Mouse (Mus musculus) gastrocnemius, postnatal 25 days (tissue): ENCODE data around the gene Ubr7. TPM values are rescaled to one million over a fixed set of nuclear protein-coding genes. Genes with fewer than 3 reads are reported as not detected.

Source experiments
- DNase-seq: peaks from one replicate; pipeline ENCODE4 v3.0.0; 2022
- long read RNA-seq, 2 experiments: library from polyadenylated mRNA; stranded (forward); transcript quantifications; one replicate each; pipeline ENCODE4 v2.0.0; 2021
- total RNA-seq, 2 experiments: library from RNA; stranded (reverse); gene quantifications; 1 replicate in 1 of 2; 2 replicates in 1 of 2; pipeline ENCODE4 v1.2.3; 2021

Ubr7 gene
- 10 to 100 TPM; 12.8 to 13.1 TPM for total RNA-seq
- long read RNA-seq, experiment 1, transcript Ubr7-201 (11 exons, 3,261 nt) = major isoform, 7 of 34 reads
- long read RNA-seq, experiment 1, partial matches to known transcripts = 27 of 34 reads
- long read RNA-seq, experiment 1, other reads (novel, unspliced or antisense) = 0 of 34 reads
- long read RNA-seq, experiment 2, transcript Ubr7-201 (11 exons, 3,261 nt) = major isoform, 8 of 34 reads
- long read RNA-seq, experiment 2, partial matches to known transcripts = 0 of 34 reads
- long read RNA-seq, experiment 2, other reads (novel, unspliced or antisense) = 26 of 34 reads

DNA sequence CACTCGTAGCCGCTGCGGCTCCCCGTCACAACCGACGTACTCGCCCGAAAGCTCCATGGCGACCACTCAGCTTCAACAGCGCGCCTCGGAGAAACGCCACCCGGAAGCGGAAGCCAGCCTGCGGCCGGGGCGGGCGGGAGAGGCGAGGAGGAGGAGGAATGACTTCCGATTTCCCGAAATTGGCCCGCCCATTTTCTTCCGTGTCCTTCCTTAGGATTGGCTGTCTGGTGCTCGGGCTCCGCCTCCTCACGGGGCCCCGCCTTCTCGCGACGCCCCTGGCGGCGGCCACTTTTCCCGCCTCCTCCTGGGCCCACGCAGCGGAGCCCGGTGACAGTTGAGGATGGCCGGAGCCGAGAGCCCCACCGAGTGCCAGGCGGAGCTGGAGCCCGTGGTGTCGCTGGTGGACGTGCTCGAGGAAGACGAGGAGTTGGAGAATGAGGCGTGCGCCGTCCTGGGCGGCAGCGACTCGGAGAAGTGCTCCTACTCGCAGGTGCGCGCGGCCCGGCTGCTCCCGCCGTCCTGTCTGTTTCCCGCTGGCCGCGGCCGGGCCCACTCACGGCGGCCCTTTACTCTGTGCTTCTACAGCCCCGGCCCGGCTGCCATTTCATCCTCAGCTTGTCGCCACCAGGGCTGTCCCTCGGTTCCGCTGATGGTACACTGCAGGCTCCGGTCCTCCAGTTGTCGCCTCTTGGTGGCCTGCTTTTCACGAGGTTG, at the start of gene Ubr7, which contains the start of the genes Gm28051 and Gon7:
Ubr7 (plus strand) TSS at position 279 of the 714 bp plus-strand sequence.
Gm28051 (minus strand) TSS at position 77 of the 714 bp plus-strand sequence.
Gon7 (minus strand) TSS at position 115 of the 714 bp plus-strand sequence.
- DNase-seq = peak; percentile 96

DNA sequence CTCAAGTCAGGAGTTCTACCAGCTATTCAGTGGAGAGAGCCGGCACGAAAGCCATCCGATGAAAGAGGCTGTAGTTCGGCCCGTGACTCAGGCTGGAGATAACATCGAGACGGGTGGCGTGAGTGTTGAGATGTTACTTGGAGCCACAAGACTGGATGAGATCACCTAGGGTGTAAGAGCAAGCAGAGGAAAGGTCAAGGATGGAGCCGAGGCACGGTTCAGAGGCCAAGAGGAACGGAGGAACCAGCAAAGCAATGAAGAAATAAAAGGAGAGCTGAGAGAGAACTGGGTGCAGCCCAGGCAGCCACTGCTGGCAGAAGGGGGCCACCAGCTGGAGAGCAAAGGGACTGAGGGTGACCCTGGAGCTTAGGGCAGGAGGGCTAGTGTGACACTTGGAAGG, 49.5 kb upstream of the Ubr7 start:
- DNase-seq = no peak

- DNase-seq = no peak
Observed at GRCm38 (mm10) chr12:102709896-102710295, 47.9 kb upstream of the Ubr7 start.

DNA sequence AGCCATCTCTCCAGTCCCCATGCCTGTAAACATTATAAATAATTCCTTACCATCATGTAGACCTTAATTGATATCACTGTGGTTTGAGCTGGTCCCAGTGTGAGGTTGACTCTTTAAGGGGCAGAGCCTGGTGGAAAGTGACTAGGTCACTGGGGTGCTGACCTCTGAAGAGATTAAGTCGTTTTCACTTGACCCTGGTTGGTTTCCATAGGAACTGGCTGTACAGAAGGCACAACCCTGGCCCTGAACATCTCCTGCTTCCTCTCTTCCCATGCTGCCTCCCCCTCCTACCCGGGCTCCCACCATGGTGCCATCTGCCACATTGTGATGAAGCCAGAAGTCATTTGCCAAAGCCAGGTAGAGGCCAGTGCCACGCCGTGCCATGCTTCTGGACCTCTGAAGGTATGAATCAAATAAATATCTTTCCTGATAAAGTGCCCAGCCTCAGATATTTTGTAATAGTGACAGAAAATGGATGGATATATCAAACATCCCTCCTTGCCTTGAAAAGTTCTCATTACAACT, 46.9 kb upstream of the Ubr7 start:
- DNase-seq = no peak

- no peak for DNase-seq
Observed at GRCm38 (mm10) chr12:102713153-102713865, 44.5 kb upstream of the Ubr7 start.

- no peak for DNase-seq
Observed at GRCm38 (mm10) chr12:102714116-102714515, 43.7 kb upstream of the Ubr7 start.

DNA sequence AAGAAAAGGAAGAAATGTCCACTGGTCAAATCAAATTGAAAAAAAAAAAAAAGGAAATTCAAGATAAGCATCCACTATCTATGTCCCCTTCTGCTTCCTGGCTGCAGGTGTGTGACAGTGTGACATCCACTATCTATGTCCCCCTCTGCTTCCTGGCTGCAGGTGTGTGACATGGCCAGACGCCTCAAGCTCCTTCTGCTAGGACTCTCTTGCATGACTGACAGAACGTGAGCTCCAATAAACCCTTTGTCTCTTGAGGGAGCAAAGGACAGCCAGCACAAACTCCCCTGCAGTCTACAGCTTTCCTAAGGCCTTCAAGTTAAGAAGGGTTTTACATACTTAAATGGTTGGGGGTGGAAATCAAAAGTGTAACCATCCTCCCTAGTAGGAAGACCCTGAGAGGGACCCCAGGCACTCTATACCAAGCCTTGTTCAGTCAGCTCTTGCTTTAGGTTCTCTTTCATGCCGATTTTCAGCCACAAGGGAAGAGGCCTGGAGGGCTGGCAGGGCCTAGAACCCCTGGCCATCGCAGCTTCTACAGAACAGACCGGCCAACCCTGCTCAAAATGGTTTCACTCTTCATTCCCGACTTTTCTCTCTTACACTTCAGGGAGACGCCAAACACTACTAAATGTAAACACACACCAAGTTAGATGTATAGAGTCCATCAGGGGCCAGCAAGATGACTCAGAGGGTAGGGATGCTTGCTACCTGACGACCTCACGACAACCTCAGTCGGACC, 42.9 kb upstream of the Ubr7 start:
- DNase-seq = peak; percentile 2

GRCm38 (mm10) chr12:102719552-102720315, 38.0 kb upstream of the Ubr7 start:
- no peak for DNase-seq

DNA sequence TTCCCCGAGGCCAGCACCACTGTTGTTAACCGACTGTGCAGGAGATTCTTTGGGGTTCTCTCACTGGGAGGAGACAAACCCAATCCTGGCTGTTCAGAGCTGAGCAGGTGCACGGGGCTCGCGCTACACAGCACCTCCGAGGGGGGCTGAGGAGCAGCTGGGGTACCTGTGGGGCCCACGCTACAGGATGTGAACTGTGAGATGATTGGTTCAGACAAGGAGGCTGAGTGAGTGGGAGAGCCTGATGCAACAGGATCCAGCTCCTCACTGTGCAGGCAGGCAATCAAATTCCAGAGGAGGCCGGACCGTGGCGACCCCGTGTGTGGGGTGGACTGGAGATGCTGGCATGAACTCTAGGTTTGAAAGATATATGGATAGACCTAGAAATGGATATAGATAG, 35.3 kb upstream of the Ubr7 start:
- DNase-seq = no peak

- no peak for DNase-seq
Observed at GRCm38 (mm10) chr12:102722966-102723365, 34.8 kb upstream of the Ubr7 start.

- DNase-seq = no peak
Observed at GRCm38 (mm10) chr12:102723861-102724260, 33.9 kb upstream of the Ubr7 start.

- DNase-seq = no peak
Observed at GRCm38 (mm10) chr12:102725146-102725545, 32.6 kb upstream of the Ubr7 start.

- no peak for DNase-seq
Observed at GRCm38 (mm10) chr12:102725761-102726175, 32.0 kb upstream of the Ubr7 start.

- DNase-seq = no peak
Observed at GRCm38 (mm10) chr12:102729855-102730797, 27.6 kb upstream of the Ubr7 start.

GRCm38 (mm10) chr12:102730798-102731619, 26.8 kb upstream of the Ubr7 start:
- DNase-seq = no peak

DNA sequence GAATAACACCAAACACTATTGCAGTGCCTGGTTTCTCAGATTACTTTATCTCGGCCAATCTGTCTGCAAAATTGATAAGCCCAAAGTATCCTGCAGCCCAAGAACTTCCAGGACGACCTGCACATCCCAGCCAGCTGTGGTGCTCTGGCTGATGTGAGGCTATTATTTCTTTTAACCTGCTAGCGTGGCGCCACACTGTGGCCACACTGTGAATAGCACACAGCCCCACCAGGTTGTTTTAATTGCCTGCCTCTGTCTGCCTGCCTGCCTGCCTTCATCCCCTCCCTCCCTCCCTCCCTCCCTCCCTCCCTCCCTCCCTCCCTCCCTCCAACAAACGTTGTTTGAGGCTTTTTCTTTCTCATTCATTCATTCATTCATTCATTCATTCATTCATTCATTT, 24.4 kb upstream of the Ubr7 start:
- peak; percentile 31 for DNase-seq

- DNase-seq = no peak
Observed at GRCm38 (mm10) chr12:102739096-102739495, 18.7 kb upstream of the Ubr7 start.

DNA sequence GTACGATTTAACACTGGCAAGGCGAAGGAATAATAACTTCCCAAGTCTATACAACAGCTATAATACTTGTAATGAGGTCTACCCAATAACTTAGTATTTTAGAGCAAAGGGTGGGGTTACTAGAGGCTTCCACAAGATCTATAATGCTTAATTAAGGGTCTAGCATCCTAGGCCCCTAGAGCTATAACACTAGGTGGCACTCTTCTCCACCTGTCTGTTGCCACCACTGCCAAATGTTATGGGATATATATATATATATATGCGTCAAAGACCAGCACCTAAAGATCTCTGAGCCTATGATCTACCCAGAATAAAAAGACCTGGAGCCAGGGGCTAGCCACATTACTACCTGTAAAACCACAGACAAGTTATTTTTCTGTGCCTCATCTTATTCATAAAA, 17.5 kb upstream of the Ubr7 start:
- DNase-seq = no peak

DNA sequence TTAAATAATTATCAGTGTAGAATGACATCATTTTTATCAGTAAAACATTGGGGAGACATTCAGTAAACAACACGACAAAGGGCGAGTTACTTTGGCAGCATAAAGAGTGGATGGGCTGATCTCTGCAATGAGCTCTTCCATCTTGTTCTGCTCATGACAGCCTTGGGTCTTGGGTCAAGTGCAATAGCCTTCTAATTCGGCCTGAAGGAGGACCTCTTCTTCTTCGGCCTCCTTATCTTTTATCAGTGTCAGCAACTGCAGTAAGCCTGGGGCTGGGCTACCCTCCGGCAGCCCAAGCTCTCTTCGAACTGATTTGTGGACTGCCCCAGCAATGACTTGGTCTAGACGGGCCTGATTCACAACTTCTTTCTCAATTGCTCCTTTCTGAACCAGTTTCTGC, 15.7 kb upstream of the Ubr7 start:
- no peak for DNase-seq
